Mouse (Mus musculus): Measurements from ENCODE around the gene Atg4c.

Gene Atg4c

DNA sequence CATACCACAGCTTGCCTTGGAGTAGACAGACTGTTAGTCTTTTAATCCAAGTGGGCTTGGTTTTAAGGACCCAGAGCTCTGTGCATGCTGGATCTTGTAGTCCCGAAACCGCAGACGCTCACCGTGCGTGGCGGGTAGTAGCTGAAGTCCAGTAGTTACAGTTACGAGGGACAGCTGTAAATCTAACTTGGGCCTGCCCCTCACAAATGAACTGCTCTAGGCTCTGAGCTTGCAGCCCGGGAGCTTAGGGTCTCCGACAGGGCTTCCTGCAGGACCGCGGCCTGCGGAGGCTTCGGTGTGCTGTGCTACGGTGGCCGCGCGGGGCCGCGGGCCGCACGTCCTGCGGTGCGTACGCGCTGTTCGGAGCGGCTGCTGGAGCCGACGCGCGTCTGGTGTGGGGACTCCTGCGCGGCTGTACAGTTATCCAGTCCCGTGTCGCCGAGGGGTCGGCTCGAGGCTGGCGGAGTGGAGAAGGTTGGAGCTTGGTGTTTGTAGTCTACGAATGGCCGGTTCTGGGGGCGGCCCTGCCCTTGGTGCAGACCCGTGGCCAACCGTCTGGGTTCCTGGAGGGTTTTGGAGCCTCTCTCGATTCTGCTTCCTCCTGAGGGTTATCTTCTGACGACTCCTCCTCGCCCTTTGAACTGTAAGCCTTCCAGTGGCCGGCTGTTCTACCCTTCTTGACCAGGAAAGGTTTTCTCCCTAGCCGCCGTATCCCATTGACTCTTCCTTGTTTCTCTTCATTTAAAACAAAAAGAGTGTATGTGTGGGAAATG is at the start of gene Atg4c:
Atg4c (plus strand) TSS at position 125 of the 773 bp plus-strand sequence.
- CTCF ChIA-PET = no interaction called here

DNA sequence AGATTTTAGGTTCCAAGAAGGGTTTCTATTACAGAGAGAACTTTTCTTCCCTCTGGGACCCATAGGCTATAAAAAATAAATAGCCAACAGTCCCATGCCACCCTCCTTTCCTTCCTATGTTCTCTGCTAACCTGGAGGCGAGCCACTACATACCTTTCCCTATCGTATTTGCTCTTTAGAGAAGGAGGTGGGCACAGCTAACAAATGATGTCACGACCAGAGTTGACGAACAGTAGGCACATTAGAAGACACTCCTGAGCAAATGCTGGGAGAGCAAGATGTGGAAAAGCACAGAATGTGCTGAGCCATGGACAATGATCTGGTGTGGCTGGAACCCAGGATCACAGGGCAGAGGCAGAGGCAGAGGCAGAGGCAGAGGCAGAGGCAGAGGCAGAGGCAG is 42.3 kb upstream of the Atg4c start:
- CTCF ChIA-PET = no interaction called here

DNA sequence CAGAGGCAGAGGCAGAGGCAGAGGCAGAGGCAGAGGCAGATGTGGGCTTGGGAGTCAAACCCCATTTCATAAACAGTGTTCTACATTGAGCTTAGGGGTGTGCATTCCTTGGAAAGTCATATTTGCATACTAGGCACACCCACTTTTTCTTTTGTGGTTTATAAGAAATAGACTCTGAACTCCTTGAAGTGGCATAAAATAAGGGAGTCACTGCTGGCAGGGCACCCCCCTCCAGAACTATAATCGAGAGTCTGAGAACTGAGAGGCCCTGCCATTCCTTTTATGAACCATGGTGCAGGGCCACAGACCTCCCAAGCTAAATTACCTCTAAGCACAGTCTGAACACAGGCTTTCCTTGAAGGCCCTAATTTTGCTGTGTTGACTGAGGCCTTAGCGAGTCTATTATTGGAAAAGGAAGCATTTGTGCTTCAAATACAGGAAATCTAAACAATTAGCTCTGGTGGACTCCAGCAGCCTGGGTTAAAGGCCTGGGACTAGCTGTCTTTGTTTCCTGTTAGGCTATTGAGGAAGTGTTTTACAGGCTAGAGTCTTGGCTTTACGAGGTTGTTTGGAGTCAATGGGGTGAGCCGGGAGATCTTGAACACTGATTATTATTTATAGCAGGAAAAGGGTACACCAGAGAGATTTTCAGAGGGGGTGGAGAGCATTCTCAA is 41.7 kb upstream of the Atg4c start:
- CTCF ChIA-PET = no interaction called here

DNA sequence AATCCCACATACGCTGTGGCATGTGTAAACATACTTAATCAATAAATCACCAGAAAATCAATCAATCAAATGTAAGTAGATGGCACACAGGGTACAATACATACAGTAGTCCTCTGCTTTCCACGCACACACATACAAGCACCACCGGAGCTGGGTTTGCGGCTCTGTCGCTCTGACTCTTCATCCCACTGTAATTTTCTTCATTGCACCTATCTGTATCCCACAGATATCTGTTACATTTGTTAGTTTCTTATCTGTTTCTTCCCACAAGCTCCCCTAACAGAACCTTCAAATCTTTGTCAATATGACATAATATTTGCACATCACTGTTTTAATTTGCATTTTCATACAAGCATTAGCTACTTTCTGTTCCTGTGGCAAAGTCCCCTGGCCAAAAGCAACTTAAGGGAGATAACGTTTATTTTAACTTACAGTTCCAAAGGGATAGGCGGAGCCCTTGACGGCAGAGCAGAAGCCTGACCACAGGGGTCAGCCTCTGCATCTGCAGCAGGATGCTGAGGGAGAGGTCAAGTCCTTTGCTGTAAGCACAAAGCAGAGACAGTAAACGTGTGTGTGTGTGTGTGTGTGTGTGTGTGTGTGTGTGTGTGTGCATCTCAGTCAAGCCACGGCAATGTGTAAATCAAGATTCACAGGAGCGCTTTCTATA is 37.0 kb upstream of the Atg4c start:
- CTCF ChIA-PET = no interaction called here

DNA sequence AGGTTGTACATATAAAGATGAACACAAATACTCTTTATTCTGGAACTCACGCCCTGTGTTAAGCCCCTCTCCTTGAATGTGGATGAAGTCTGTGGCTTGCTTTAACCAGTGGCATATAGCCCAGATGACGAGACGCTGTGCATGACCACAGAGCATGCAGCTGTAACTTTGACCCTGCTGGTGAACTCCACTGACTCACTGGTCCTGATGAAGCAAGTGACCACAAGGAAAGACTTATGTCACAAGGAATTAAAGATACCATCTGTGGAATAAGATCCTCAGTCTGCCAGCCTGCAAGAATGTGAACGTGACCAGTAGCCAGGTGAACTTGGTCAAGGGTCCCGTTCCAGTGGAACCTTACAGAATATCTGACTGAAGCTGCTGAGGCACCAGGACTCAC is 35.2 kb upstream of the Atg4c start:
- CTCF ChIA-PET = no interaction called here

DNA sequence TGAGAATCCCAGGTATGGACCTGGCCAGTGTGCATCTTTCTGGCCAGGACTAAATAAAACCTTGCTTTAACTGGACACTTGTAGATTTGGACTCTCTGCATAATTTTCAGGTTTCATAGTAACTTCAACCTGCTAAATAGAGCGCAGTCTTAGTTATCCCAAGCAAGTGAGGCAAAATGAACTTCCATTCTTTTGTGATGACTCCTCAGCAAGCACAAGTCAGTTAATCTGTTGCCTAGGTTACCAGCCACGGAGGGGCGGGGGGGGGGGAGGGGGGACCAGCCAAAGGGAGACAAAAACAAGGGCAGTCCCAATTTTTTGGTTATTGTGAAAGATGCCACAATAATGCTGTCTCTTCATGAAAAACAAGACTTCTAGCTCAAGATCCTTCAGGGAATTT is 33.3 kb upstream of the Atg4c start:
- CTCF ChIA-PET = no interaction called here

DNA sequence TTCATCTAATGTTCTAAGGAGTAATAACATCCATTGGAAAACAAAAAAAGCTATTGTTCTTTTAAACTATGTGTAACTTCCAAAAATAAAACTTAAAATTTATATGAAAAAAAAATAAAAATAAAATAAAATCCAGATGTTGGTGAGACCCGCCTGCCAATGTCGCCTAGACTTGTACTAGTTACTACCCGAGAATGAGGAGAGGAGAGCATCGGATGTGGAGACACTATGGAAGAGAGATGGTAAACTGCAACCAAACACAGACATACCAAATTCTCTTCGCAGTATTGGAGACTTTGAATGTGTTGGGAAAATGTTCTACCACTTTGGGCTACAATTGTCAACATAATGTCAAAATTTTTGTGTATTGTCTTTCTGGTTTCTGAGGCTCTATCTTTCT is 32.8 kb upstream of the Atg4c start:
- CTCF ChIA-PET = no interaction called here

DNA sequence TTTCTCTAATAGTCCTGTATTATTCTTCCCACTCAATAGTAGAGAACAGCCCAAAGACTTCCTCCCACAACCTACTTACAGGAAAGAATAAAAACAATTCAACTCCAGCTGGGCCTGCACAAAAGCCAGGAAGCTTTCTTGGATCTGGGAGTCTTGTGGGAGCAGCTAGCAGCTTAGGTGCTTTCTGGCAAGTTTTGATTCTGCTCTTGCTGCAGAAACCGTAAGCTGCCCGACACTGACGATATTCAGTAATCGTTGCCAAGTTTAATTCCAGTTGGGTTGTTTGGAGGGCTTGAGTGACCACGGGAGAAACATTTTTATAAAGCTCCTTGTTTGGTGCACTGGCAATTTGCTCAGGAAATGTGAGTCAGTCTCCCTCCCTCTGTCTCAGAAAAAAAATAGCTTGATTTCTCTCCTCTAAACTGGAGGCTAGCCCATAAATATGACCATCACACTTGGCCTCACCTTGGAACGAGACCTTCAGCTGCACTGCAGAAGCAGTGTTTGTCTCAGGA is 32.2 kb upstream of the Atg4c start:
- CTCF ChIA-PET = no interaction called here

DNA sequence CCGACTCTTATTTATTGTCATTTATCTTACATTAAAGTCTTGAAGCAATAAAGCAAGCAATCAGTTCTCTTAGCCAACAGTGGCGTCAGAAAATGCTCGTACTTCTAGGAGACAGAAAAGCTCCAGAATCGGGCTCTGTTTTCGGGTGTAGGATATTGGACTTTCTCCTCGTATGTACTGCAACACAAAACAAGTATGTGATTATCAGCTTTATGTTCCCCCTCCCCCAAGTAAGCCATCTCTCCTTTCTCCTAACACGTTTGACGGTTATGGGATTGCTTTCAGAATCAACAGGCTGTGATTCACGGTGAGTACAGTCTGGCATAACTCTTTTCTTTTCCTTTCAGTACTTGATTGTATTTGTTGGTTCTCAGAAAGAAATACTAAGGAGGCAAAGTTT is 30.7 kb upstream of the Atg4c start:
- CTCF ChIA-PET = no interaction called here

DNA sequence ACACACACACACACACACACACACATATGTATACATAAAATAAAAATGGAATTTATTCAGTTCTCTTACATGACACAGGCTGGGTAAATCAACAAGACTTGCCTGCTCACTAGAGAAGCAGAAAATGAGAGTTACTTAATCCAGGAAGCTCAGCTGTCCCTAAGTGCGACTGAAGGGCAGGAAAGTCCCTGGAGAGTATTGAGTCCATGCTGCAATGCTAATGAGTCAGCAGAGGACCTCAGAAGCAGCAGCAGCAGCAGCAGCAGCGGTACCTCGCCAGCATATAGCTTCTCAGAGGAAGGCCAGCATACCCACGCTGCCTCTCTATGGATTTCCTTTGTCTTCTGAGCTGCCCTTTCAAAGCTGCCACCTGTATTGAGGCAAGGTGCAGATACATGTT is 30.2 kb upstream of the Atg4c start:
- CTCF ChIA-PET = no interaction called here

DNA sequence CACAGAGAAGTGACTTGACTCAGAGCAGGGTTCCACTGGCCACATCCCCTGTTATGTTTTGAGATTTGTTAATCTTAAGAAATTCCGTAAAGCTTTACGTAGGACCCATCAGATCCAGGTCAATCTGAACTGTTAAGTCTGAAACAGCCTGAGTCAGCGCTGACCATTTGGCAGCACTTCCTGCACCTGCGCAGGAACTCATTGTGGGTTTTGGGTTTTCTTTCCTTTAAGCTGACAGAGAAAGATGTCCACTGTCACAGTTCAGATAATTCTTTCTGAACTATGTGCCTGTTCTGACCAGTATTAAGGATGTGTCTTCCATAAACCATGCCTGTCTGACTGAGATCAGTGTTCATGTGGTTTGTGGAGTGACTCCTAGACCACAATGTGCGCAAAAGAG is 24.9 kb upstream of the Atg4c start:
- CTCF ChIA-PET = no interaction called here

DNA sequence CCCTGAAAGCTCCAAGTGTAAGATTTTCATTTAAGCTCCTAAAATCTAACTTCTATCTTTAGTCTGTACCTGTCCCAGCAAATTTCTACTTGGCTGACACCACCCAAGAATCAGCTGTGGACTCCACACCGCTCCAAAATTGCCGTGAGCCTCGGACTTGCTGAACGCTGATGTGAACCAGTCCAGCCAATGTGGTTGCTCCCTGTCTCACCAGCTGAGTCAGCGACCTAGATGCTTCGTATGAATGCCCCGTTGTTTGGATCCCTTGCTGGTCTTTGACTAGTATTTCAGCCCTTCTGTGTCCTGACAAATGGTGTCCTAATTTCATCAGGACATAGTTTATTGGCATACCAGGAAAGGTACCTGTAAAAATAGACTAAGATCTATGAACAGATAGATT is 19.5 kb upstream of the Atg4c start:
- CTCF ChIA-PET = no interaction called here

DNA sequence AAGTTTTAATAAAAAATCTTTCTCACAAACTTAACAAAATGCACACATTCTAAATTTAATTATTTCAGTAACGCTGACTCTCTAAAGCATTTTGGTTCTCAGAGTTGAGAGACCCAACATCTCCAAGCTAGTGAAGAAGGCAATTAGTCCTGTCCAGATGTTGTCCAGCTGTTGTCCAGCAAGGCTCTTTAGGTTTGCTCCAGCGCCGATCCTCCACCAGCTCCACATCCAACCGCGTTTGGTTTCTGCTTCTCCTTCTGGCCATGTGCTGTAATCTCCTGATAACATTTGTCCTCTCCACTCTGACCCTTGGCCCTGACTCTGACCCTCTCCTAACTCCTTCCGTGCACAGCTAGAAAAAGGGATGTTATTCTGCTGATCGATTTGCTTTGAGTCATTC is 16.9 kb upstream of the Atg4c start:
- CTCF ChIA-PET = no interaction called here

DNA sequence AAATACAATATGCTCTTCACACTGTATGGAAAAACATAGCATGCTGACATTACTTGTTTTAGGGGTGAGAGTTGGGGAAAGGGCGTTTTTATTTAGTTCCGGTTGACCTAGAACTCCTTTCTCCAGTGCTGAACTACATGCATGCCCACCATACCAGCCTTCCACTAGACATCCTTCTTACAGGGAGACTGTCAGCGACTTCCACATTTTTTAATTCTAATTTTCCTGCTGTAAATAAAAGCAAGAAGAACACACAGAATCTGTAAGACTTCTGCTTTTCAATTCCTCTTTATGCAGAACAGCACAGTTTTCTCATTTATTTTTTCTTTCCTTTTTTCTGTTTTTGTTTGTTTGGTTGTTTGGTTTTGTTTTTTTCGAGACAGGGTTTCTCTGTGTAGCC is 16.5 kb upstream of the Atg4c start:
- CTCF ChIA-PET = no interaction called here

DNA sequence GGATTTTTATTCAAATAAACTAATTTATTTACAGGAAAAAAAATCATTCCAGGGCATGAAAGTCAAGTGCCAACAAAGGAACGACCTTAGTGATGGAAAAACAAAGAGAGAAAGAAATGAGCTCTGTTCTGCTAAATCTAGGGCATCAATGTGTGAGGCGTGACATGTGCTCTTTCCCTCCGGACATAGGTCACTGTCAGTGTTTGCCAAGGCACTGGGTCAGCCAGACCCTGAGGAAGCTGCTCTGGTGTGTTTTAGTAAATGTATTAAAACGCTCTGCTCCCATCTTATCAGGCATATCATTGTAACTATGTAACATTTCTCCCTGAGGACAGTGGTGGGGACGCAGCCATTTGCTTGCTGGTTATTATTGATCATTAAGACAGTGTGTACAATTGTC is 14.9 kb upstream of the Atg4c start:
- CTCF ChIA-PET = interaction anchor here (0.5 kb wide), 1 partner anchor 929 kb away, joined by 5 read pairs; no protein-coding TSS in a partner anchor

DNA sequence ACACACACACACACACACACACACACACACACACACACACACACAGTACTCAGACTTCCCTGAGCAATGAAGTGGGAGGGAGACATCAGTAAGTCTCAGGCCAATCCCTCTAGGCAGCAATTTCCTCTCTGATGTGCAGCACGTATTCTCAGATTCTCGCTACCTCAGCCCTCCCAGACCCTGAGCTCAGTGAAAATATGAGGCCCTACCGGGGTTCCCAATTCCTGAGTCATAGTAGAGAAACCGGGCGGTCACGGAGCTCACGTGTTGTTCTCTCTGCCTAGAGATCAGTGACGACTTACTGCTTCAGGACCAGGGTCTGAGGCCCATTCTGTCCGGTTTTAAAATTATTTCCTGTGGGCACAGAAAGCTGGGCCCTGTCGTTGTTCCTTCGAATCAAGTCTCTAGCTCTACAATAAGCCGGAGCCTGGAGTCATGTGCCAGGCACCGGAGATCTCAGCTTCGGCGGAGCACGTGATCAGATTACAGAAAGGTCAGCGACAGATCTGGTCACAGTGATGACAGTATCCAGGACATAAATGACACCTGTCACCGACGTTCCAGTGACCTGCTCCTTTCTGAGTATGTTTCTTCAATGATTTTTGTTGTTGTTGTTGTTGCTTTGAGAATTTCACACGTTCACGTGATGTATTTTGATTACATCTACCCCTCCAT is 14.2 kb upstream of the Atg4c start:
- CTCF ChIA-PET = interaction anchor here (0.5 kb wide), 1 partner anchor 928 kb away, joined by 5 read pairs; no protein-coding TSS in a partner anchor

DNA sequence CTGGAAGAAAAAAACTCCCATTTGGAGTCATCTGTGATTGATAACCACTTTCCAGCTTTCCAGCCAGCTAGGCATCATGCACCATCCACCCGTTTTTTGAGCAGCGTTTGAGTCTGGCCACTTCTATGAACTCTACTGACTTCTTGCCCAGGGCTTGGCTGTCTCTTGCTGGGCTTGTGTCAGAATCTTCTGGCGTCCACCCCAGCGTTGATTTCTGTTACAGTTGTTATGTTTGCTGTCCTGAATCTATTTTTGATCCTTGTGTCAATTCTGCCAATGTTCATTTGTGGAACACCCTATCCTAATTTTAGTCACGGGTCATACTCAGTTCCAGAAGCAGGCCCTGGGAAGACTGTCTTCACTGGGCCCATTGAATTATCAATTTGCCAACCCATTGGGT is 12.8 kb upstream of the Atg4c start:
- CTCF ChIA-PET = no interaction called here

DNA sequence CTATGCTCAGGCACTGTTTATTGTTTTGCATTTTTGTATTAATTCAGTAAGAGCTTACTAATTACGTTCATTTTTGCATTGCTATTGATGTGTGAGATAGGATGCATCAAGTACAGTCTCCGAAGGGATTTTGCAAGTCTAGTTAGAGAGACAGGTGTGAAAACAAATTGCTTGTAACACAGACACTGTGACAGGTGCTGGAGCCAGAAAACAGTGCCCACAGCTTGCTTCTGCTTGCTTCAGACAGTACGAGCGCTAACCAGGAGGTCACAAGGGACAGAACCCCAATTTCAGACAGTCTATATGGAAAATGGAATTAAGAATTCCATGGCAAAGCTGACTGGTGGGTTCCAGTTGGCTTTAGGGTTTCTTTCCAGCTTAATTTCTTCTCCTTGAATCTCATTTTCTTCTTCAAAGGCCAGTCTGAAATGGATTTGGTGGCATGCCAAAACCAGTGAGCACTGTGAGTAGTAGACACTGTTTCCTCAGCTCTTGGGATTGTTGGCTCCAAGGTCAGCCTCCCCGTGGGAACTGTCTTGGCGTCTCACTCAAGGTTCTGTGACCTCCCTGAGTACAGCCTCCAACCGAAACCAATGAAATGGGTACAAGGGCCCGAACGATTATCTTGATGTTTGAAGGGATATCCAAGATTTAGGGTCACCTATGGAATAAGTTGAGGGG is 11.9 kb upstream of the Atg4c start:
- CTCF ChIA-PET = no interaction called here

DNA sequence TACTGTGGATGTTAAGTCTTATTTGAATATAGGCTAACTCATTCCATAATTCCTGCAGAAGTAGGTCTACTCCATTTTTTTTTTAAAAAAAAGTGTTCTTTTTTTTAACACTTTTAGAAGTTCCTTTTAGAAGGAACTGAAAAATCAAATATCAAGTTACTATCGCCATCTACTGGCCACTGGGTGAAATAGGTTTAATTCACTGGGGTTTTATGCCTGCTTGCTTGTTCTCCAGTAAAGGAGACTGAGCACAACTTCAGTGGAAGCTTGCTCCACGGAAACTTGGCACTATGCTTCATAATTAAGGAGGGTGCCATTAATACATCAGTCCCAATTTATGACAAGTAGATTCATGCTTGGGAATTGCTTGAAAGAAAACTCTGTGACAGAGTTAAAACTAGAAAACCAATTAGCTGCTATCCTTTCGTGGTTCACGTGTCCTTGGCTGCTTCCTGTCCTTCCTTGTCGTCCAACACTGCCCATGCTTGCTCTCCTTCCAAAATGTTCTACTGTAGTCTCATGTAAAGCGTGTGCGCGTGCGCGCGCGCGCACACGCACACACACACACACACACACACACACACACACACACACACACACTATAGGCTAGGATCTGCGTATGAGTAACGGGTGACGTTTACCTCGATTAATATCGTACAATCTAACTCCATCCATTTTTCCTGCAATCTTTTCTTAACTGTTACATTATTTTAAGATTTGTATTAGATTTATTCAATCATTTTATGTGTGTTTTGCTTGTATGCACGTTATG is 10.9 kb upstream of the Atg4c start:
- CTCF ChIA-PET = interaction anchor here (0.7 kb wide), 1 partner anchor 1105 kb away, joined by 5 read pairs; no protein-coding TSS in a partner anchor

DNA sequence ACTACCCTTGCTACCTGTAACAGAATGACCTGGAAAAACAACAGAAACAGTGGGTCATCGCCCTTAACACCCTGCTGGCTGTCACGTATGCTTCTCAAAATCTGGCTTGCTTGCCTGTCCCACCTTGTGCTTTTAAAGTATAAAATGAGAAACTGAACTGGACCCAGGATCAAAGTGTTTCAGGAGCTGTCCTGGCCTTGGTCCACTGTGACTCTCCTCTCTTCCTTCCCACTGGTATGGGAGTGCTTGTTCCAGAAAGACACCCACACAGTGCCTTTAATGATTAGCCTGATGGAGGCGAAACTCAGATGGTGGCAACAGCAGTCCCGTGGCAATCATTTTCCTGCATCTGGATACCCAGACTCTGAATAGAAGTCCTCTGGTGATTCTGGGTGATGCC is 9.1 kb upstream of the Atg4c start:
- CTCF ChIA-PET = interaction anchor here (0.6 kb wide), 1 partner anchor 711 kb away, joined by 3 read pairs; no protein-coding TSS in a partner anchor

DNA sequence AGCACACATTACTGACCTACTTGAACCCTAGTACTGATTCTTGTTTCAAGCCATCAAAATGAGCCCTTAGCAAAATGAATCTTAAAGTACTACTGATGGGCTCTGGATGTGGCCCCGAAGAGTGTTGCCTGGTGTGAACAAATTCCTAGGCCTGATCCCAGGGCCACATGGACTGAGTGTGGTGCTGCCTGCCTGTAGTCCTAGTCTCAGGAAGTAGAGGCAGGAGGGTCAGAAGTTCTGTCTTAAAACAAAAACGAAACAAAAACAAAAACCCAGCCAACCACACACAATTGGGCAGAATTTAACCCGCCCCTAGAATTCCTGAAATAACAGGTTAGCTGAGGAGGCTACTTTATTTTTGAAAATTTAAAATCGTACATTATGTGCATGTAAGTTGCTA is 8.4 kb upstream of the Atg4c start:
- CTCF ChIA-PET = no interaction called here

Data from spleen, embryonic (tissue).